Mouse (Mus musculus) ovary, postnatal 36 days (tissue): ENCODE data around the gene Ndst2.
"Not testable (repeated sequence)": the region's sequence is repeated elsewhere in the genome, so short reads cannot be mapped to it uniquely, and the experiment has no call there.

Source experiments
- DNase-seq: peaks from one replicate; pipeline ENCODE4 v3.0.0; 2022; ENCODE audit warnings: low spot score, mixed read lengths

Ndst2 gene

DNA sequence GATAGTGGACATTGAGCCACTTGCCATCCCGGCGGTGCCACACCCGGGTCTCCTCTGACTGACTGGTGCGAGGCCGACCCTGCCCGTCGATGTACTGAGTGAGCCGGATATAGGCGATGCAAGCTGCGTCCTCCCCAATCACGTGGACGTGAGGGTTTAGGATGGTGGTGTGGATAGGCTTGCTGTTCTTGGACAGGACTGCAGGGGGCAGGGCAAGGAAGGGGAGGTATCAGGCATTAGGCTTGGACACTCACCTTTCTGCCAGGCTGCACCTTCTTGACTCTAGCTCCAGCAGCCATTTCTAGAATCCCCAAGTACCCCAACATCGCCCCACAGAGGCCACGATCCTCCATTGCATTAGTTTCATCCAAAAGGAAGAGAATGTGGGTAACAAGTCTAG is 2.9 kb upstream of the Ndst2 start:
- peak; percentile 53 for DNase-seq

DNA sequence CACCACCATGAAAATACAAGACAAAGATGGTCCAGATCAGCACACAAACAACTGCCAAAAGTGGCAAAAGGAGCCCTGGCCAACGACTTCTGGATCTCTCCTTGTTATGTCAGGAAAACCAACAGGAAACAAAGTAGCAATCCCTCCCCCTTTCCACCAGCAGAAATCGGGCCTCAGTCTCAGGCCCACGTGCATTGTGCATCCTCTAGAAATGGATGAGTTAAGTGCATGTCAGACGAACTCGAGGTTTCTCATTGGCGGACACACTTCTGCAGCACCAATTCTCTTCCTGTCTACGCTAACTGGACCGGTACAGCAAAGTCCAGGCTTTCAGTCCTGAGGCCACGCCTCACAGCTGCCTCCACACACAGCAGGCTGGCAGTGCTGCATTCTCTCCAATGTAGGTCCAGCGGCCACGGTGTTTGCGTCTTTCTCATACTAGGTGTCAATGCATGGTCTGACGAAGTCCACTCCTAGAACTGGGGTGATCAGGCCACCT is 1.6 kb upstream of the Ndst2 start:
- no peak for DNase-seq

DNA sequence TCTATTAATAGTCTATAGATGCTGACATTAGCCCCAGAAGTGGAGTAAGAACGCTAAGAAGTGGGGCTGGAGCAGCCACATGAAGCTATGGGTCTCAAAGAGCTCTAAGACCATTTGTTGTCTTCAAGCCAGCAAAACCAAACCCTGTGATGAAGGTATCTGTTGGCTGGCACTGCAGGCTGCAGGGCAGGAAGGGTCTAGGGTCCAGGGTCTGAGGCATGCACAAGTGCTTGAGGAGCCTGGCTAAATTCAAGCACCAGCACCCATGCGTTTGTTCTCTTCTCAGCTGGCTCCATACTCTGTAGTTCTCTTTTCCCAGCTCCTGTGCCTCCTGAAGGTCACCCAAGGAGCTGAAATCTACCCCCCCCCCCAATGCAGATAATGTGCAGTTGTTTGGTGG is 690 bp upstream of the Ndst2 start:
- no peak for DNase-seq

DNA sequence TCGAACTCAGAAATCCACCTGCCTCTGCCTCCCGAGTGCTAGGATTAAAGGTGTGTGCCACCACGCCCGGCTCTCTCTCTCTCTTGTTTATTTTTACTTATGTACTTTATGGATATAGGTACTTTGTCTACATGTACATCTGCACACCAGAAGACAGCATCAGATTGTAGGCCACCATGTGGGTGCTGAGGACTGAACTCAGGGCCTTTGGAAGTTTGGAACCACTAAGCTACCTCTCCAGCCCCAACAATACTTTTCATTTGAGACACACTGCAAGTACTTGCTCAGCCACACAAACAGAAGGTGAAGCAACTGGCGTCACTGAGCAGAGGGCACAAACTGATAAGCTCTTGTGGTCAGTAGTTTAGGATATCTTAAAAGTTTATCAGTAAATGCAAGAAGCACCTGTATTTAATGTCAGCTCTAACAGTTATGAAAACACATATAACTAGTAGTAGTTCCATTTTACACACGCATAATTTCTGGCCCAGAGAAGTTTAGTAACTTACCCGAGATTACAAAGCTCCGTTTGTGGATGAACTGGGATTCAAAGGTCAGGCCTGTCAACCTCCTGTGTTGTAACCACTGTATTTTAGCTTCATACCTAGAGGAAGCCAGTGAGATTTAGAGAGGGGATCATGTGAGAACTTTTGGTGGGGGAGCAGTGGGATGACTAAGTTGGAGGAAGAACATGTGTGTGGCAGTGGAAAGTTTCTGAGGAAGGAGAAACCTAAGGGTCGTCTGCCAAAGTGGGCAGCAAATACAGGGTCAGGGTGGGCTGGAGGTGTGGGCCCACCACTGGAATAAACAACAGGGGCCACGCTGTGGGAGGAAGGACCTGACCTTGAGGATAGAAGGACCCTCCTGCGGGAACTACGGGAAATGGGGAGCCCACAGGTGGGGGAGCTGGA is 1.1 kb downstream of the Ndst2 start:
- DNase-seq, result no peak

DNA sequence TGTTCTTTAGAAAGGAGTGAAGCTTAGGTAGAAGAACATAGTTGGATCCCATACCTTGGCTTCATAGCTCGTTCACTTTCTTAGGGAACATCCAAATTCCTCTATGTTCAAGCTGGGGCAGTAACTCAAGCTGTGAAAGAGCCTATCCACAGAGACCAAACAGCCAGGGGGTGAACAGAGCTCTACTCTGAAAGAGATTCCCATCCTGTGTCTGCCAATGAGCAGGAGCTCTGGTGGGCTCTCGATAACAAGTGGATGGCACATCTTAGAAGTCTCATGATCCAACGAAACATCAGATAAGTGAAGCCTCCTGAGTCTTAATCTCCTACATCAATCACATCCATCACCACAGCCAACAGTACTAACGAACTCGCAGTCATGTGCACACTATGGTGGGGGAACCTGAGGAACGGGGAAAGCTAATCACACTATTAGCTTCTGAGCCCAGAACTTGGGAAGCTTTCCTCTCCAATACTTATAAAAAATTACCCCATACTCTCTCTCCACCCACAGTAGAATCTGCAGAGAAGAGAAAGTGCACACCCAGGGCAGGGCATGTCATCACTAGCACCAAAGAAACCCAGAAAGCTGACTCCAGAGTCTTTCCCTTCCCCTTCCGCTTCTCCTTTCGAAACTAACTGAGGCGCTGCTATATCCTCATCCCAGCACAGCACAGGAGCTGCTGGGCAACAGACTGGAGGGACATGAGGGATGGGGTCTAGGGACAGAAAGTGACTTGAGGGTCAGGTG is 3.3 kb downstream of the Ndst2 start:
- DNase-seq, result no peak

DNA sequence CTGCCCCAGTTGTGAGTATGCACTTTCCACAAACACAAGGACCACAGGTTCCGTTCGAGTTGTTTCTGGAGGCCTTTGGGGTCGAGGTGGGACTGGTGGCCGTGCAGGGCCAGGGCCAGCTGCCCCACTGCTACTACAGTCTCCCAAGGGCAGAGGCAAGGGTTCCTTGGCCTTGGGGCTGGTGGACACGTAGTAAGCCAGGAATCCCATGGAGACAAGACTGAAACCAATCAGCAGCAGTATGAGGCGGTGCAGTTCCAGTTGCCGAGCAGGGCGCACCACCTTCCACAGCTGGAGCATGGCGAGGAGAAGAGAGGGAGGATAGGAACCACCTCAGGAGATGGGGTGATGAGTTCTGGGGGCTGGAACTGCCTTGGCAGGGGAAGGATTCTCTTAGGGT is 4.5 kb downstream of the Ndst2 start:
- no peak for DNase-seq

DNA sequence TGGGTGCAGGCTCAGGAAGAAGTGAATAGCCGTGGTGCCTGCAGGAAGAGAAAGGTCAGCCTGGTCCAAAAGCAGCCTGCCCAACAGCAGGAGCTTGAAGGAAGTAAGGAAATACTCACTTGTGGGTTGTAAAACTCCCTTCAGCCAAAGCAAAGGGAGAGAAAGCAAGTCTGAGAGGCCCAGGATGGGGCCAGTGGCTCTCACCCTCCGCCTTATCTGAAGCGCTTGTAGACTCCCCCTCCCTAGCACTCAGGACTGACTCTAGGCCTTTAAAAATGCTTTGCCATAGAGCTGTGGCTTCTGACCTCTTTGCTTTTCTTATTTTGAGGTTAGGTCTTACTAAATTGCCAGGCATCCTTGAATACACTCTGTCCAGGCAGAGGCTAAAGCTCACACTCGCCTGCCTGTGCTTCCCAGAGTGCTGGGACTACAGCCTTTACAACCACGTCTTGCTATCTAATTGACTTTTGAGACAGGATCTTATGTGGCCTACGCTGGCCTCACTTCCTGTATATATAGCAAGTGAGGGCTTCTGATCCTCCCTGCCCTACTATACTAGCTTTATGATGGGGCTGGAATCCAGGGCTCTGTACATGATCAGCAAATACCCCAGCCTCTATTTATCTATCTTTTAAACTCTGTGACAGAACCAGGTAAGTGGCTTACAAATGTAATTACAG is 8.6 kb downstream of the Ndst2 start:
- no peak for DNase-seq

DNA sequence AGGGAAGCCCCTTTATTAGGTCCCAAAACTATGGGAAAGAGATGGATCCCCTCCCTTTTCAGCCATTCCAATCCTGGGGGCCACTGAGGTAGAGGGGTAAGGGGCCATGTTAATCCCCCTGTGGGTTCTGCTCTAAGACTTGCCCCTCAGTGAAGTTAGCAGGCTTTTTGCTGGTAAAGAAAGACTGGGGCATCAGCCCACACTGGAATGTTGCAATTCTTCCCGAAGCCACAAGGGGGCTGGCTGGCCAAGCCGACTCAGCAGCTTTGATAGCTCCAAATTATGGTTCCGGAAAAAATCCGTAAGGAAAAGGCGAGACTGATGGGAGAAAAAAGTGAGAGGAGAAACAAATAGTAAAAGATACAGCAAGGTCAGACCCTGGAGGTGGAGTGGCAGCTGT is 10.3 kb downstream of the Ndst2 start:
- peak; percentile 68 for DNase-seq

DNA sequence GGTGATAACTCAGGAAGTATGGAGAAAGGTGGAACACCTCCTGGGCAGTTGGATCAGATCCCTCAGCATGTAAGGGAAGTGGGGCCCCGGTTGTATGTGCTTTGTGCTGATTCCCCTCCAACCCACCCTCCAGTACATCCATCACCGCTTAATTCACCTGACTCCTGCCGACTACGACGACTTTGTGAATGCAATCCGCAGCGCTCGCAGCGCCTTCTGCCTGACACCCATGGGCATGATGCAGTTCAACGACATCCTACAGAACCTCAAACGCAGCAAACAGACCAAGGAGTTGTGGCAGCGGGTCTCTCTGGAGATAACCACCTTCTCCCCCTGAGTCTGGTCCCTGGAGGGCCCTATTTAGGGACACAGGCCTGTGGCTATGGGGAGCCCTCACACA is 11.4 kb downstream of the Ndst2 start:
- DNase-seq, result no peak

DNA sequence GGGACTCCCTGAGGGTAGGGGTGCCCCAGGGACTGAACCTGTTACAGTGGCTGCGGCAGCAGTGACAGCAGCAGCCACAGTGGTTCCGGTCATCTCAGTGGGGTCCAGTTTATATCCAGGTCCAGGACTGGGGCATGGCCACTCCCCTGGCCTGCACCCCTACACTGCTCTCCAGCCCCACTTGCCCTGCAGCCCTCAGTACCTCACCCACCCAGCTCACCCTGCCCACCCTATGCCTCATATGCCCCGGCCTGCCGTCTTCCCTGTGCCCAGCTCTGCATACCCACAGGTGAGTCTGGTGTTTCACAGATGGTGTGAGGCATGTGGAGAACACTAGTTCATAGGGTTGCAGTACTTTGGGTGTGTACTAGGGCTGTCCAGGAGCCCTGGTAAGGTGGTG is 13.0 kb downstream of the Ndst2 start:
- DNase-seq, result no peak

DNA sequence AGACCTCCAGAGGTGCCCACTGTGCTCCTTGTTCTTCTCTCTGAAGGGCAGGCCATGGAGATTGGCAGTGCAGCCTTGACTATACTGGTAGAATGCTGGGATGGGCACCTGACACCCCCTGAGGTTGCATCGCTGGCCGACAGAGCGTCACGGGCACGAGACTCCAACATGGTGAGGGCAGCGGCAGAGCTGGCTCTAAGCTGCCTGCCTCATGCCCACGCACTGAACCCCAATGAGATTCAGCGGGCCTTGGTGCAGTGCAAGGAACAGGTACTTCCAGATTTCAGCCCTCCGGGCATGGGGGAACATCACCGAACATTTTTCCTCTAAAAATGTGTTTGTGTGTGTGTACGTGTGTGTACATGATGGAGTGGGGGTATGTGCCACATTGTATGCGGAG is 14.6 kb downstream of the Ndst2 start:
- DNase-seq, result no peak

DNA sequence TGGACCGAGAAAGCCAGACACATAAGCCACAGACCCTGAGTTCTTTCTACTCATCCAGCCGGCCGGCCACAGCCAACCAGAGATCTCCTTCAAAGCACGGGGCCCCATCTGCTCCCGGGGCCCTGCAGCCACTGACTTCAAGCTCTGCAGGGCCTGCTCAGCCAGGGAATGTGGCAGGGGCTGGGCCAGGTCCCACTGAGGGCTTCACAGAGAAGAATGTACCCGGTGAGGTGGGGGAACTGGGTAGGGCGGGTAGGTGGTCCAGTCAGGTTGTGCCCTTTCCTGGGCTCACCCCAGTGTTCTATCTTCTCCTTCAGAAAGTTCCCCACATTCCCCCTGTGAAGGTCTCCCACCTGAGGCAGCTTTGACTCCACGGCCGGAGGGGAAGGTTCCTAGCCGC is 15.9 kb downstream of the Ndst2 start:
- DNase-seq, result no peak

DNA sequence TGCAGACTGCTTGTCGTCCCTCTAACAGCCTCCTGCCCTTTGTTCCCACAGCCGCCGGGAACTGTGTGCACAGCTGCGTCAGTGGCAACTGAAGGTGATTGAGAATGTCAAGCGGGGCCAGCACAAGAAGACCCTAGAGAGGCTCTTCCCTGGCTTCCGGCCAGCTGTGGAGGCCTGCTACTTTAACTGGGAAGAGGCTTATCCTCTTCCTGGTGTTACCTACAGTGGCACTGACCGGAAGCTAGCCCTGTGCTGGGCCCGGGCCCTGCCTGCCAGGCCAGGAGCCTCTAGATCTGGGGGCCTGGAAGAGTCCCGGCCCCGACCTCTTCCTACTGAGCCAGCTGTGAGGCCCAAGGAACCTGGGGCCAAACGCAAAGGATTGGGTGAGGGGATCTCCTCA is 20.5 kb downstream of the Ndst2 start:
- DNase-seq, result no peak

DNA sequence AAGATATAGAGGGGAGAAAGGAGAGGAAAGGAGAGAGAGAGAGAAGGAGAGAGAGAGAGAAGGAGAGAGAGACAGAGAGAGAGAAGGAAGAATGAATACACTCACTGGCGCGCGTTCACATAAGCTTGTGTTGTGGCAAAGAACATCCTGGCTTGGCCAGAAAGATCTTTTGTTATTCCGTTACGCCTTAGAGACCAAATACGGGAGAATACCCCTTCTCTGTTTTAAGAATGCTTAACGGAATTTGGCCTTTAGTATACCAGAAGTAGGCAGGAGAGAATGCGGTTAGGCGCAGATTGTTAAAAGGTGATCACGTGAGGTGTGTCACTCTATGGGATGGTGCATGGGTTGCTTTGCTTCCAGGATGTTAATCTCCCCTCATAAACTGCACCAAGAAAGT is 26.1 kb downstream of the Ndst2 start:
- no peak for DNase-seq

DNA sequence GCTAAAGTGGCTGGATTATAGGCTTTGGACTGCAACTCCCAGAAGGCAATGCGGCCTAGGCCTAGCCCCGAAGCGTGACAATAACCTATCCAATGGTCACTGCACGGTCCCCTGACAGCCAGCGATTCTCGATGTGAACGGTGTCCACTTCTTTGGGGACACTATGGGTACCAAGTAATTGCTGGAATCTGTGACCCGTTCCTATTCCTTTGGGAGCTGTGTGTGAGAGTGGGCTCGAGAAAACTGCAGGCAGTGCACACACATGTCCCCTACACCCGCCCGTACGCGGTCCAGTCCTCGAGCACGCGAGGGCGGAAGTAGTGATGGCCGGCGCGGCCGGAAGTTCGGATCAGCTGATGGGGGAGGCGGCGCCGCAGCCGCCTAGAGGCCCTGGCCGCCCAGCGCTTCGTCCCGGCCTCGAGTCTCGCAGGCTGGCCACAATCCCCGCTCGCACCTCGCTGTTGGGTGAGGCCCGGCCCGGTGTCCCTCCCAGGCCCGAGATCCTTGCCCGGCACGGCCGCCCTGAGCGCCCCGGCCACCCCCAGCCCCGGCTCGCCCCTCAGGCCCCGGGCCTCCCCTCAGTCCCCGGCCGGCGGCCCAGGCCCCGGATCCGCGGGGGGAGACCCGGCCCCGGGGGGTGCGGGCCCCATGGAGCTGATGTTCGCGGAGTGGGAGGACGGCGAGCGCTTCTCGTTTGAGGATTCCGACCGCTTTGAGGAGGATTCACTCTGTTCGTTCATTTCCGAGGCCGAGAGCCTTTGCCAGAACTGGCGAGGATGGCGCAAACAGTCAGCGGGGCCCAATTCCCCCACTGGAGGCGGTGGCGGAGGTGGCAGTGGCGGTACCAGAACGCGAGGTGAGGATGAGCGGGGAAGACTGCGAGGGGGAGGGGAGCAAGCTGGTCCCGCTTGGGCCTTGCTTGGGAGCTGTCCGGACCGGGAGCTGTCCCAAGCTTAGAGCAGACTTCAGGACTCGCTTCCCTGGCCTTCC is 26.9 kb downstream of the Ndst2 start, which contains the start of gene Zswim8:
TSS of gene Zswim8 (plus strand) at position 352 of the 990 bp plus-strand sequence.
- DNase-seq, result peak; percentile 89

DNA sequence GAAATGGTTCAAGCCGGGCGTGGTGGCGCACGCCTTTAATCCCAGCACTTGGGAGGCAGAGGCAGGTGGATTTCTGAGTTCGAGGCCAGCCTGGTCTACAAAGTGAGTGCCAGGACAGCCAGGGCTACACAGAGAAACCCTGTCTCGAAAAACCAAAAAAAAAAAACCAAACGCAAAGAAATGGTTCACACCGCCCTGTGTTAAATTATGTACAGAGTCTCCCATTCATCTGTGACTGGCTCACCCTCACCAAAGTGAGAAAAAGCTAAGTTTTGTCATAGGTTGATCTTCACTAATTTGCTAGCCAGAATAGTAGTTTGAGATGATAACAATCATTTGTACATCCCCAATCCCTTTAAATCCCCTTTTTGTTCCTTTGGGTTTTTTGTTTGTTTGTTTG is 30.9 kb downstream of the Ndst2 start:
- DNase-seq, result not testable (repeated sequence)

DNA sequence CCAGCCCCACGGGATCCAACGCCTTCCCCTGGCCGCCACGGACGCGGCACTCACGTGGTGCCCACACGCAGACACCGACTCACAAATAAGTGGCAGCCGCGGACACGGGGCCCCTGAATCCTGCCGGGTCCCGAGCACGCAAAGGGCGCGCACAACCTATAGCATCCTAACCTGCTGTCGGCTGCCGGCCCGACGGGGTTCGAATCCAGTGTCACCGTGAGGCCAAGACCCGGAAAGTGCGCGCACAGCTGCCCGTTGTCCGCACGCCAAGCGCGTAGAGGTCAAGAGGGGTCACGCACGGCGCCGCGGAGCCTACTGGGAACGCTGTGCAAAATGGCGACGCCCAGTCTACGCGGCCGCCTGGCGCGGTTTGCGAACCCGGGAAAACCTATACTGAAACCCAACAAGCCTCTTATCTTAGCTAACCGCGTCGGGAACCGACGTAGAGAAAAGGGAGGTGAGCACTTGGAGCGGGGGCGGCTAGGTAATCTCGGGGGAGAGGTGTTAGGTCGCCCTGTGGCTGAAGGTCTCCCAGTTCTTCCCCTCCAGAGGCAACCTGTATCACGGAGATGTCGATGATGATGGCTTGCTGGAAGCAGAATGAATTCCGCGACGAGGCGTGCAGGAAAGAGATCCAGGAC is 31.5 kb downstream of the Ndst2 start, which contains the start of gene Chchd1:
TSS of gene Chchd1 (plus strand) at position 266 of the 641 bp plus-strand sequence.
- DNase-seq, result peak; percentile 89

DNA sequence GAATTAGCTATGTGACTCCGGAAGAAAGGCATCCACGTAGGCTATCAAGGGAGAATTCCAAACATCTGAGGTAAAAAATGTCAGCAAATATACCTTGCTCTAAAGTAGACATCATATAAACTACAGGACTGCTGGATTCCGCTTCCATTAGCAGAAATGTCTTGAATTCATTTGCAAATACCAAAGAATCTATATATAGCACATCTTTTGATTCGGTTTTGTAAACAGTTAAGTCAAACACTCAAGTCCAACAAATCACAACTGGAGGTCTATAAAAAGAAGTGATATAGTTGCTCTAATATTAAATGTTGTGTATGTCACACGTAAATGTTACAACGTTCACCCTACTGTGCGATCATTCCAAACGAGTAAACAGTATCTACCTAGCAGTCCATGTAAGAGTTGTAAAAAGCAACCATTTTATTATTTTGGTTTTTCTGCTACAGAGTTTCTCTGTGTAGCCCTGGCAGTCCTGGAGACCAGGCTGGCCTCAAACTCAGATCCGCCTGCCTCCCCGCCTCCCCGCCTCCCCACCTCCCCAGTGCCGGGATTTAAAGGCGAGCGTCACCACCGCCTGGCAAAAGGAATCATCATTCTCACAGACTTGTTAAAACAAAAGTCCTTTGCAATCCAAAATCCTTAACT is 32.1 kb downstream of the Ndst2 start:
- DNase-seq, result no peak

DNA sequence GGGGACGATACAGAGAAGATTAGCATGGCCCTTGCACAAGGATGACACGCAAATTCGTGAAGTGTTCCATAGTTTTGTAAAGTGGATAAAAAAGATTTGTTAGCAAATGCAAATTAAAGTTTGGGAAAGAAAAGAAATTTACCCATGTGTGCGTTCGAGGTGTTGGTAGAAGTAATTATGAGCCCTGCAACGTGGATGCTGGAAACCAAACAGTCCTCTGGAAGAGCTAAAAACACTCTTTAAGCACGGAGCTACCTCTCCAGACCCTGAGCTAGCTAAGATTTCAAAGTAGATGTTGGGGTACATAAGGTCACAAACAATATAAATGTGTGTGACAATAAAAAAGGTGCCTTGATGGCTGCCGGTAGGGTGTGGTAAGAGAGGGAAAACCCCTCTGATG is 32.8 kb downstream of the Ndst2 start:
- DNase-seq, result no peak

DNA sequence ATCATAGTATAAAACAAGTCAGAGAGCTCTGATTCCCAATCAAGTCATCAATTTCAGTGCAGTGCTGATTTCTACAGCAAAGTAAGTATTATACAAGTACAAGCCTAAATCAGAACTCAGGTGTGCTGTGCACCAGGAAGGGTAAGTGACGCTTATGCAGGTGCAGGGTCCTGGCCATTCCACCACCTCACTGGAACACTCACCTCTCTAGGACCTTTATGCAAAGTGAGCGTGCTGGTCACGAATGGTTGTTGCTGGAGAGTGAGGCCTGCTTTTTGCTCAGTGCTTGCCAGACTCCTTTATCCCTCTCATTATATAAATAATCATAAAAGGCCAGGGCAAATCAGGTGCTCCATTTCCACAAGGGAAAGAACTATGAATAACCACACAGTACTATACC is 34.0 kb downstream of the Ndst2 start:
- no peak for DNase-seq
